Mouse (Mus musculus): Measurements from ENCODE around the gene Neto2.

DNA sequence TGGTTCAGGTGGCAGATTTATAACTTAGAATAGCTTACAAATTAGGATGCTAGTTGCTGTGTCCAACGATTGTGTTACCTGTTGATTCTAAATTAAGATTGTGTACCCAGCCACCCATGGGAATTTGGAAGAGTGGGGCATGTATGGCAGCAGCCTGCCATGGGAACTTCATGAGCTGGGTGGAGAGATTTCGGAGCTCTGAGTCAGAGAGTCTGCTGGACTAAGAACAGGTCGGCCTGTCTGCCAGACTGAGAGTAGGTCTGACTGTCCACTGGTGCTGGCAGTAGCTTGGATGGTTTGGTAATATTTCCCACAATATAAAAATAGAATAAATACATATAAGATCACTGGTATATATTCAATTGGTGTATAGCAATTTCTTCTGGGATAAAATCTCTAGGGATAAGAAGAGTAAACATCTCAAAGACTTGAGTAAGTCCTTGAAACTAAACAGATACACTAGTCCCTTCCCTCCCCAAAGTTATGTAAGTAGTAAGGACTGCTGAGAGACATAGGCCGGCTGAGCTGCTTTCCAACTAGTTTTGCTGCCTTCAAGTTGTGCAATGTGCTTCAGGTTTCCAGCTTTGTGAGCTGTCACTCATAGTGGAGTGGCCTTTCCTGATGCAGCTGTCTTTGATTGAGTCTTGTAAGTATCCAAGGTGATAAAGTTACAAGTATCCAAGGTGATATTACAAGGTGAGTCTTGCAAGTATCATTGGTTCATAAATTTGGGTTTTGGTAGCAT is 55.6 kb downstream of the Neto2 start:
- TF ChIP-seq NANOG (IDR thresholded peaks at IDR 0.05; ENCODE audit: borderline replicate concordance, low read length) (no peak), CTCF (conservative IDR thresholded peaks at IDR 0.05; ENCODE audit: low read length) (no peak), POU5F1 (IDR thresholded peaks at IDR 0.05; ENCODE audit: borderline replicate concordance, low read length) (no peak)

Data from E14TG2a.4 (cell line).